Mouse (Mus musculus): Measurements from ENCODE around the gene Gdf1. TPM values are rescaled to one million over a fixed set of nuclear protein-coding genes. Genes with fewer than 3 reads are reported as not detected.

Gdf1 gene
- total RNA-seq, 2 experiments from 2014 or later: 0.30 TPM; not detected in 1

DNA sequence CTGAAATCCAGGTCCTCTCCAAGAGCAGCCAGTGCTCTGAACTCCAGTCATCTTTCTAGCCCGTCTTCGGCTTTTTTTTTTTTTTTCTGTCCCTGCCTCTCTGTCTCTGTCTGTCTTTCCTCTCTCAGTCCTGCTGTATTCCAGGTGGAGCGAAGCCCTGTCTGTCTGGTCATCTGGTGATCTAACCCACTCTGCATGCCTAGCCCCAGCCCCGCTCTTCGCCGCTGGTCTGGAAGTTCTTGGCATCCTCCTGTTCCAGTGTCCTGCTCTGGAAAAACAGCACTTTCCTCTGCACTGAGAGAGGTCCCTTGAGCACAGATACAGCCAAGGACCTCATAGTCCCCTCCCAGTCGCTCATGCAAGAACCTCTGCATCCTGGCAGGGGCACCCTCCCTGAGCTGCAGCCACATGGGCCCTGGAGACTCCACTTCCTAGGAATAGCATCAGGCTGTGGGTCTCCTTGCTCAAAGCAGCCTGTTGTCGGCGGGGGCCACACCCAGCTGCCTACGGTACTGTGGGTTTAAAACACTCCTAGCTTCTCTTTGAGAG, 31.9 kb downstream of the Gdf1 start:
- no peak for DNase-seq

- peak in 1 of 2 experiments; percentile 62 for DNase-seq
Measured at GRCm38 (mm10) chr8:70364066-70364465, 34.4 kb downstream of the Gdf1 start.

- no peak for DNase-seq
Measured at GRCm38 (mm10) chr8:70366588-70366987, 37.0 kb downstream of the Gdf1 start.

GRCm38 (mm10) chr8:70370476-70370875, 40.9 kb downstream of the Gdf1 start:
- no peak for DNase-seq

DNA sequence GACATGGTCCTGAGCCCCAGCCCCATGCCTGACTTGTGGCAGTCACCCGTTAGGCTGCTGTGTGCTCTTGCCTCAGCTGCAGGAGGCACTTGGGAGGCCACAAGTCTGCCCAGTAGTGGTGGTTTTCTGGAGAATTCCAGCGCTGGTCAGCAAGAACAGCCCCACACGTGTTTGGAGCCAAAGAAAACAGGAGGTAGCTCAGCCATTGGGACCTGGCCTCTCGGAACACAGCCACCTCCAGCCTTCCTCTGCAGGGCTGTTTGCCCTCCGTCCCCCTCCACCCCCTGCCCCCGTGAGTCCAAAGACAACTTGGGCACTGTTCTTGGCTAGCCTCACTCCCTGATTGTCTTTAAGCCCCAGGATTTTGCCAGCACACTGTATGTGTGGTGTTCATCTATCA, 42.3 kb downstream of the Gdf1 start:
- no peak for DNase-seq

DNA sequence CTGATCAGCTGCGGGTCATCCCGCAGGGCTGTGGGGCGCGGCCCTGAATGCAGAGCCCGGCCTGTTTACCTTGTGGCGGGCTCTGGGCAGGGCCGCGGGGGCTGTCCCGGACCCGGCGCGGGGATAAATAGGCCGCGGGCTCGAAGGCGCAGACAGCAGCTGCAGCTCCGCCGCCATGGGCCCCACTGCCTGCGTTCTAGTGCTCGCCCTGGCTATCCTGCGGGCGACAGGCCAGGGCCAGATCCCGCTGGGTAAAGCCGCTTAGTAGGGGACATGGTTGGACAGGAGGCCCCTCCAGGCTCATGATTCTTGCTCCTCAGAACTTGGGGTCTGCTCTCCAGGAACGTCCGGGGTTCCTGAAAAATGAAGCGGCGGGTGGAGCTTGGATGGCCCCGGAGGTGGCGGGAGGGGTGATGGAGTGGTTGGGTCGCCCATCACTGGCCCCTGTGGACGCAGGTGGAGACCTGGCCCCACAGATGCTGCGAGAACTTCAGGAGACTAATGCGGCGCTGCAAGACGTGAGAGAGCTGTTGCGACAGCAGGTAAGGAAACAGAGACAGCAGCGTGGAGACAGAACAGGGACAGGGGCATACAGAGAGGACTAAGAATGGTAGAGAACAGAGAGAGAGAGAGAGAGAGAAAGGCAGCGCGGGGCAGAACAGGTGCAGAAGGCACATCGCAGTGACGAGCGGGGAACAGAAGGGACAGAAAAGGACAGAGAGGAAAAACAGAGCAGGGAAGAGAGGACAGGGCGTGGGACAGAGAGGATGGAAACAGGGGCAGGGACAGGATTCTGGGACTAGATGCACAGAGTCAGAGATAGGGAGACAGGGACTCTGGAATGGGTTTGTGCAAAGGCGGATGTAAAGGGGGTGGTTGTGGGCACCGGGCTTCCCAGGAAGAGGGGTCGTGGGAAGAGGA, 44.0 kb downstream of the Gdf1 start, which contains the start of gene Comp:
TSS of gene Comp (plus strand) at position 162 of the 921 bp plus-strand sequence.
- DNase-seq: no peak

GRCm38 (mm10) chr8:70374318-70374927, 44.8 kb downstream of the Gdf1 start:
- DNase-seq: peak; percentile 85 to 87

- DNase-seq: no peak
Measured at GRCm38 (mm10) chr8:70375212-70375859, 45.7 kb downstream of the Gdf1 start.

DNA sequence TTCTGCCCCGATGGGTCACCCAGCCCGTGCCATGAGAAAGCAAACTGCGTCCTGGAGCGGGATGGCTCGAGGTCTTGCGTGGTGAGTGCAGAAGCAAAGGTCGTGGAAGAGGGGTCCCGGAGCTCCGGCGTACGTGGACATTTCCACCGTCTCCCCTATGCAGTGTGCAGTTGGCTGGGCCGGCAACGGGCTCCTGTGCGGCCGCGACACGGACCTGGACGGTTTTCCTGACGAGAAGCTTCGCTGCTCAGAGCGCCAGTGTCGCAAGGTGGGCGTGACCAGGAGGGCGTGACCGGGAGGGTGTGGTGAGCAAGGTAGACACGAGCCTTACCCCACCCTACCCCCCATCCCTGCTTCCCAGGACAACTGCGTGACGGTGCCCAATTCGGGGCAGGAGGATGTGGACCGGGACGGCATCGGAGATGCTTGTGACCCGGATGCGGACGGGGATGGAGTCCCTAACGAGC, 46.7 kb downstream of the Gdf1 start:
- DNase-seq: no peak

DNA sequence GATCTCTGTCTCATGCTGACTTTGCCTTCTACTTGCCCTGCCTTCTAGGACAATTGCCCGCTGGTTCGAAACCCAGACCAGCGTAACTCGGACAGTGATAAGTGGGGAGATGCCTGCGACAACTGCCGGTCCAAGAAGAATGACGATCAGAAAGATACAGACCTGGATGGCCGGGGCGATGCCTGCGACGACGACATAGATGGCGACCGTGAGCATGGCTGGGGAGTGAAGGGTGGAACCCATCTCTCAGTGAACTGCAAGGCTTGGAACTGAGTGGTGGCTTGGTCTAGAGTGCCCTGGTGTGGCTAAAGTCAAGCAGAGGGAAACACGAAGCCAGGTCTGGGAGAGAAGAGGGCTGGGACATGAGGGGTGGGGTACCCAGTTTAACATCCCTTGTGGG, 47.4 kb downstream of the Gdf1 start:
- no peak for DNase-seq

- no peak for DNase-seq
Measured at GRCm38 (mm10) chr8:70380069-70380468, 50.5 kb downstream of the Gdf1 start.

Other genes with a start within 250 kb of the Gdf1 start
- gene Hapln4, start 246.4 kb upstream of the Gdf1 start, total RNA-seq (2021): under 1 TPM; 0.33 to 0.50 TPM
- under 1 TPM; 0.23 to 0.46 TPM for gene Ncan, start 208.9 kb upstream of the Gdf1 start, total RNA-seq (2021)
- 10 to 100 TPM; 17.7 to 21.5 TPM for gene Nr2c2ap, start 198.5 kb upstream of the Gdf1 start, total RNA-seq (2021)
- 10 to 100 TPM; 15.2 to 17.1 TPM for gene Rfxank, start 190.7 kb upstream of the Gdf1 start, total RNA-seq (2021)
- 10 to 100 TPM; 52.5 to 55.0 TPM for gene Borcs8, start 190.3 kb upstream of the Gdf1 start, total RNA-seq (2021)
- under 1 TPM; 0.46 to 0.49 TPM for gene Mef2b, start 190.1 kb upstream of the Gdf1 start, total RNA-seq (2021)
- 10 to 100 TPM; 70.2 to 74.5 TPM for gene Tmem161a, start 157.5 kb upstream of the Gdf1 start, total RNA-seq (2021)
- 10 to 100 TPM; 28.5 to 44.0 TPM for gene Slc25a42, start 117.5 kb upstream of the Gdf1 start, total RNA-seq (2021)
- gene Sugp2, start 95.6 kb upstream of the Gdf1 start, total RNA-seq (2021): 10 to 100 TPM; 24.0 to 34.1 TPM
- 10 to 100 TPM; 10.7 to 13.6 TPM for gene Armc6, start 95.4 kb upstream of the Gdf1 start, total RNA-seq (2021)
- gene Homer3, start 47.0 kb upstream of the Gdf1 start, total RNA-seq (2021): 10 to 100 TPM; 16.7 to 20.9 TPM
- gene Ddx49, start 27.3 kb upstream of the Gdf1 start, total RNA-seq (2021): 10 to 100 TPM; 69.9 to 72.0 TPM
- 100 to 1,000 TPM; 194 to 215 TPM for gene Cope, start 27.3 kb upstream of the Gdf1 start, total RNA-seq (2021)
- 1 to 10 TPM; 1.8 to 2.2 TPM for gene Cers1, start 14.0 kb upstream of the Gdf1 start, total RNA-seq (2021)
- gene Upf1, start 23.5 kb downstream of the Gdf1 start, total RNA-seq (2021): 10 to 100 TPM; 62.2 to 67.6 TPM
- not detected for gene Comp, start 43.7 kb downstream of the Gdf1 start, total RNA-seq (2021)
- 10 to 100 TPM; 21.8 to 25.7 TPM for gene Crtc1, start 109.8 kb downstream of the Gdf1 start, total RNA-seq (2021)
- gene Klhl26, start 147.2 kb downstream of the Gdf1 start, total RNA-seq (2021): 10 to 100 TPM; 23.6 to 24.4 TPM
- gene Tmem59l, start 157.5 kb downstream of the Gdf1 start, total RNA-seq (2021): 10 to 100 TPM in 1 of 2 experiments, 1 to 10 TPM in 1; 9.5 to 11.3 TPM
- under 1 TPM; 0.23 to 0.95 TPM for gene Crlf1, start 163.3 kb downstream of the Gdf1 start, total RNA-seq (2021)
- 100 to 1,000 TPM; 144 to 154 TPM for gene Rex1bd, start 176.9 kb downstream of the Gdf1 start, total RNA-seq (2021)
- 1,000 to 10,000 TPM; 1,515 to 1,560 TPM for gene Uba52, start 181.0 kb downstream of the Gdf1 start, total RNA-seq (2021)
- 100 to 1,000 TPM; 265 to 329 TPM for gene Fkbp8, start 197.9 kb downstream of the Gdf1 start, total RNA-seq (2021)
- 10 to 100 TPM; 63.2 to 89.1 TPM for gene Kxd1, start 198.1 kb downstream of the Gdf1 start, total RNA-seq (2021)
- 10 to 100 TPM; 22.3 to 25.3 TPM for gene Ell, start 209.6 kb downstream of the Gdf1 start, total RNA-seq (2021)